Mouse (Mus musculus): ENCODE measurements at regions not wholly inside any gene's neighbourhood (a gene's known extent, or its start where the extent isn't known, plus 50 kb on each side); places are given as distances from the start of the nearest gene placed in this dataset.
A peak's percentile ranks its signal among the peaks of the same experiment; 100 is the strongest.

DNA sequence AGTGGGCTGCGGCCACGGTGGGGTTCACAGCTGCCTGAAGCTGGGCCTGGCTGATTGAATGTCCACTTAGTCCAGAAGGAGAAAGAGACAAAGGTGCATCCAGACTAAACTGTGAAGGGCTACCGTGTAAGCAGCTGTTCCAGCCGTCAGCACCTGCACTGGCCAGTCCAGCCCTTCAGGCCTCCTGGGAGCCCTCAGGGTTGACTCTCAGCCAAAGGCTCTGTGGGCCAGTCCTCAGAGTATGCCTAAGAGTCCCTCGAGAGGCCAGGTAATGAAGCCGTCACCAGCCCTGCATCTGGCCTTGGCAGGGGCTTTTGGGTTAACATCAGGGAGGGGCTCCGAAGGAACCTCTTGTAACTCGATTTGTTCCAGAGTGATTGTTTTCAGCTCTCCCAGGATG lies 187.4 kb downstream of the Gpd2 start:
- 0 out of 2 replicates have a peak, but pooled peaks have one; percentile 7 for ATAC-seq (replicated peaks; ENCODE audit: low FRiP score, low TSS enrichment, poor library complexity, severe bottlenecking)

DNA sequence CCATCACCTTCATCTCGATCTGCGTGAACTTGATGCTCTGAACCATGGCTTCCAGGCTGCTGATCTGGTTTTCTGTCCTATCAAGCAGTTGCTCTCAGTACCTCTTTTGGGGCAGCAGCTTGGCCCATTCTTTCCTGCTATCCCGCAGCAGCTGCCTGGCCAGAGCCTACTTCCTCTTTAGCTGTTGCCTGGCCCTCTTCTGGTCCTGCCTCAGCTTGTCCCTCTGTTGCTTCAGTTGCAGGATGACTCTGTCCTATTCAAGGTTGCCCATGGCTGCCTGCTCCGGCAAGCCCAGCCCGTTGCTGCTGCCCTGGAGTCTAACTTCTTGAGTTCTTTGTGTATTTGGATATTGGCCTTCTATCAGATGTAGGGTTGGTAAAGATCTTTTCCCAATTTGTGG lies 188.0 kb downstream of the Gpd2 start:
- ATAC-seq (replicated peaks; ENCODE audit: low FRiP score, low TSS enrichment, poor library complexity, severe bottlenecking) = no peak

DNA sequence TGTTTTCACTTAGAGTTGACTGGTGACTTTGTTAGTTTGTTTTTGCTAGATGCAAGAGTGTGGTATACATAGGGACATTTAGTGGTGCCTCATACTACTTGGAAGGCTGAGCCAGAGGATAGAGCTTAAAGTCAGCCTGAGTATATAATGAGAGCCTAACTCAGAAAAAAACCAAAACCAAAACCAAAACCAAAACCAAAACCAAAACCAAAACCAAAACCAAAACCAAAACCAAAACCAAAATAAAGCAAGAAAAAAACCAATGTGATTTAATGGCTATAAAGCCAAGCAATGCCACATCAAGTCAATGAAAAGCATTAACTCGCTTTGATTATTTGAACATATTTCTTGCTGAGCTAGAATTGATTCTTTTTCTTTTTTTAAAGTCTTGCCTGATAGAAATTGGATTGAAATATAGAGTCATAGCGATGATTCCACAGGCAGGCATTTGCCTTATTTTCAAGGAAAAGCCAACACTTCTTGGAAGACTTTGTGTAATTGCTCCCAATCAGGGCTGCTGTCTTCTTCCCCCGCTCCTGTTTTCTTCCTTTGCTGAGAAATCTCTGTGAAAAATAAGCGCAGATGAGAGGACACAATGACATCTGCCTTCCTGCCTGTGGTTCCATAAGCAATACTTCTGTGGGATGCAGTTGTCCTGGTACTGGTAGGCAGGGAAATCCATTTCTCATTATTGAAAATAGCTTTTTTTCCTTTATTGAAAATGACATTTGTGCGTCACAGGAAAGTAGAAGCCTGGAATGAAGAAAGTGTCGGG lies 213.7 kb downstream of the Gpd2 start:
- ATAC-seq (replicated peaks; ENCODE audit: low FRiP score, low TSS enrichment, poor library complexity, severe bottlenecking) = no peak

DNA sequence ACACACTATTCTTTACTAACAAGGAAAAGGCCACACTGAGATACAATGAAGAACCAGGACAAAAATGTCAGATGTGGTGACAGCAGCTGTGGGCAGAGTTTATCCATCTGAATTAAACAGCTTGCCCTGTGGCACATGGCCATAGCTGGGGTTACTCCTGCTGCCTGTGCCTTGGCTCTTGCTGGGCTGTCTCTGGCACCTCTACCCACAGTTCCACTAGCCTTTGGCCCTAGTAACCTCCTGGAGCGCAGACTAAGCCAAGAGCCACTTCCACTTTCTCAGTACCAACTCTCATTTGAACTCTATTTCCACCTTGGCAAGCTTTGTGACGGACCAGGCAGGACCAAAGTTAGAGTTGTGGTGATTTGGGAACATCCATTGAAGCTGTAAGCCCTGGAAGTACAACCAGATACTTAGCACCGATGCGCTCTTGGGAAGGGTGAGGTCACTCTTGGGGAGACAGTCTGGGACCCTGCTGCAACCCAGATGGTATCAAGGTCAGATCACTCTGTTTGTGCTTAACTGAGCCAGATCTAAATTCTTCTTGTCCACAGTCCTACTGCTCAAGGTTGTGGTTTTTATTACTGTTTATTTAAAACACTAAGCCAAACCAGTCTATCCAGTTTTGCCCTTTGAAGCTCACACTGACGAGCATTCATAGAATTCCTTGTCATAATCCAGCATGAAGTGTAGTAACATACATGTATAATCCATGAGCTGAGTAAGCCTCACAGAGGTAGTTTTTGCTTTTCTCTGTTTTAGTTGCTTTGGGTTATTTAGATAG lies 216.7 kb downstream of the Gpd2 start:
- no peak for ATAC-seq (replicated peaks; ENCODE audit: low FRiP score, low TSS enrichment, poor library complexity, severe bottlenecking)

DNA sequence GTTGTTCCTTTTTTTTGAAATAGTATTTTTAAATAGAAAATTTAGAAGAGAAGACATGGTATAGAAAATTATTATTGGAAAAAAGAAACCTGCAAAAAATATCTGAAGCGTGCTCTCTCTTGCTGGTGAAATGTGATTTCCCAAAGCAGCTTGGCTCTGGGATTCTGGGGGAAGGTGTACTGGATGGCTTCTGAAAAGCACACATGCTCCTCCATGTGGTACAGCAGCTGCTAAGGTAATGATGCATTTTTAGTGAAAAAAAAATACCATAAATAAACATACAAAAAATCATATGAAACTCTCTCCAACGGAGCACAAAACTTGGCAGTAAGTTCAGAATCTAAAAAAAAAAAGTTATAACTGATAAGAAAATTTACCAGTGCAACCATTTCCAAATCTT lies 222.5 kb downstream of the Gpd2 start:
- no peak for ATAC-seq (replicated peaks; ENCODE audit: low FRiP score, low TSS enrichment, poor library complexity, severe bottlenecking)

DNA sequence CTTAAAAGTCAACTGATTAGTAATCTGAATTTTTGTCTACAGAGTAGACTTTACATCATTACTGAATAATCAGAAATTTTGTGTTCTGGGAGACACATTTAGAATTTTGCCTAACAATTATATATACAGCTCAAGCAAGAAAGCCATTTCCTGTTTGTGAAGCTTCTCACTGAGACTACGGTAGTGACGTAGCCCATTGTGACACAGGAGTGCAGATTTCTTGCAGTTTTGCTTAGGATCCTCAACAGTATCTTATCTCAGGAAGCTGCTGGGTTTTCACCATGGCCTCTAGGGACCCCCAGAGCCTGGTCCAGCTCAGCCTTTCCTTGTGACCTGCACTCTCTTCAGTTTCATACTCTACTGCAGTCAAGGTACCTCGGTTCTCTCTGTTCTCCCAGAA lies 236.4 kb downstream of the Gpd2 start:
- ATAC-seq (replicated peaks; ENCODE audit: low FRiP score, low TSS enrichment, poor library complexity, severe bottlenecking) = no peak

DNA sequence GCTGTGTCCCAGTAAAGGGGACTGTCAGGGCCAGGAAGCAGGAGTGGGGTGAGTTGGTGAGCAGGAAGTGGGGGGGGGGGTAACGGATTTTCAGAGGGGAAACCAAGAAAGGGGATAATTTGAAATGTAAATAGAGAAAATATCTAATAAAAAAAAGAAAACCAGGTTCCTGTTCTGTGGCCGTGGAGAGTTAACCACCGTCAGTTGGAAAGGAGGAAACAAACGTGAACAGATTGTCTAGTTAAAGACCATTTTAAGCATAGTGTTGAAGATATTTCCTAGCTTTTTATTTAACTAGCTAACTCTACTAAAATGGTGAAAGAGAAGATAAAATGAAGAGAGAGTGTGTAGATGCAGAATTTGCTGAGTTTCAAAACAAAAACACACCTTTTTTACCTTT lies 254.7 kb downstream of the Gpd2 start:
- no peak for ATAC-seq (replicated peaks; ENCODE audit: low FRiP score, low TSS enrichment, poor library complexity, severe bottlenecking)

DNA sequence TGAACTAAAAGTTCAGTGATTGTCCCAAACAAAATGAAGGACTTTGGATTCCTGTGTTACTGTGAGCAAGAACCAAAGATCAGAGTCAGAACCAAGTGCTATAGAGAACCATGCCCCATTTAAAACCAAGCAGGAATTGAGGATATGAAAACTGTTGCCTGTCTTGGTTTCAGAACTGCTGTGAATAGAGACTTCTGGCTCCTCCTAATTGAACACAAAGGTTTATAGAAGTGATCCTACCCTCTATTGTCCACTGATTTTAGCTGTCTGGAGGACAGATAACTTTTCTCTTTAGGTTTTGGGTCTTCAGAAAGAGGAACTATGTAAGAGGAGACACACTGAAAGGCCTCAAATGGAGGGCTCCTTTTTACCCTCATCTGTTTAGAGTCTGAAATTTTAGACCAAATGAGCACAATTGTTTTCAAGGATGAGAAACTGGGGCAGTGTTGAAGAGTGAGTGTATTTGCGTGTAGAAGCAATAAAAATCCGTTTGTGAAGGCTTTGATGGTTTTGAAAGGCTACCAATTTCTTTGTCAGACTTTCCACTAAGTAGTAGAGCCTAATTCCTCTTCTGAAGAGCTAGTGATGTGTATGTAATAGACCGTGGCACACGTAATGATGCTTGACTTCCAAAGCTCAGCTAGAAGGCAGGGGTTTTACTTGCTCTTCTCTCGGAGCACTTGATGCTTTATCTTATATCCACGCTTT lies 255.6 kb downstream of the Gpd2 start:
- ATAC-seq (replicated peaks; ENCODE audit: low FRiP score, low TSS enrichment, poor library complexity, severe bottlenecking) = no peak

DNA sequence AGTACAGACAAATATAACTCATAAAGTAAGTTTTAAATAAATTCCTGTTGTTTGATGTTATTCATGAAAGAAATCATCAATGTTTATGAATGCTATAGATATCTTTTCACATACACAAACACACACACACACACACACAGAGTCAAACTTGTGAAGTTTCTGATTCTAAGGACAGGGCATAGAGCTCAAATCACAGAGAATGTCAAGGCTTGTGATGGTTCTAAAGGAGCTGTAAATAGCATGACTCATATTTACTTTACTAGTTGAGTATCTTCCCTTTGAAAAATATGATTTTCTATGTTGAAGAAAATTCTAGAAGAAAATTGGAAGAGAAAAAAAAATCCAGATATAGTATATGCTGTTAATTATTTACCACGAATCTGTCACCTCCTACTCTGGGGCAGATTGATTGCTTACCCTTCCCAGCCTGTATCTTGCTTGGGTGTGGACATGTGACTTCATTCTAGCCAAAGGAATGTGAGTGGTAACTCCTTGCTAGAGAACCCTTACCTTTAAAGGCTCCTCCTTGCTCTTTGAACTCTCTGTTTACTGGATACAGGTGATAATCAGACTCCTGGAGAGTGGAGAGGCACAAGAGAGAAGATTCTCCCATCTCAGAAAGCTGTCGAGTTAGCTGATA lies 259.0 kb downstream of the Gpd2 start:
- no peak for ATAC-seq (replicated peaks; ENCODE audit: low FRiP score, low TSS enrichment, poor library complexity, severe bottlenecking)

DNA sequence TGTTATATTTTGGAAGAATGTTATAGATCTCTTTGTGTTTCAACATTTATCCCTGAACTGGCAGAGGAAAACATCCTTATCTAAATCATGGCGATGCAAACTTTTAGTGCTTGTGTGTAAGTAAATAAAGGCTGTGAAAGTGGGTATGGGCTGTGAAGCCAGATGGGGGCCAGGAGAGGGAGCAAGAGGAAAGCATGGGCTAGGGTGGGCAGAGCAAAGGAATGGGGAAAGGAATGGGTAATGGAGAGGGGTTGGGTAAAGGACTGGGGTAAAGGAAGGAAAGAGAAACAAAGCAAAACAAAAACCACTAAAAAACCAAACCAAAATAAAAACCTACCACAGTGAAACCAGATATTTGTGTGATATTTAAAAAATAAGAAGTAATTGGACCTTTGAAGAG lies 260.5 kb downstream of the Gpd2 start:
- ATAC-seq (replicated peaks; ENCODE audit: low FRiP score, low TSS enrichment, poor library complexity, severe bottlenecking) = no peak

DNA sequence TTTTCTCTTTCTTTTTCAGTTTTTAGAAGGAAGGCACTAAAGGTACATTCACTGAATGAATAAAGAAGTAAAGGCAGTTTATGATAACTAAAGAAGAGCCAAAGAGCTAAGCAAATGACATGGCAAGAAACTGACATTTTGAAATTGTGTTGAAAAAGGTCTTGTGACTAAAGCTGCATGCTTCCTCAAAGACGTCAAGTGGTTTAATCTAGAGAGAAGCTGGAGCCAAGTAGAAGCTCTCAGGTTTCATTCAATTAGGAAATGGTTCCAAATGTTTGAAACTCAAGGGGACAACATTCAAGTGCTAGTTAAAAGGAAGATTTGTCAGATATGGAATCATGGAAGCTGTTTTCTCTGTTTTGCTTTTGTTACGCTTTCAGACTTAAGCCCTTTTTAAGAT lies 267.2 kb downstream of the Gpd2 start:
- no peak for ATAC-seq (replicated peaks; ENCODE audit: low FRiP score, low TSS enrichment, poor library complexity, severe bottlenecking)

DNA sequence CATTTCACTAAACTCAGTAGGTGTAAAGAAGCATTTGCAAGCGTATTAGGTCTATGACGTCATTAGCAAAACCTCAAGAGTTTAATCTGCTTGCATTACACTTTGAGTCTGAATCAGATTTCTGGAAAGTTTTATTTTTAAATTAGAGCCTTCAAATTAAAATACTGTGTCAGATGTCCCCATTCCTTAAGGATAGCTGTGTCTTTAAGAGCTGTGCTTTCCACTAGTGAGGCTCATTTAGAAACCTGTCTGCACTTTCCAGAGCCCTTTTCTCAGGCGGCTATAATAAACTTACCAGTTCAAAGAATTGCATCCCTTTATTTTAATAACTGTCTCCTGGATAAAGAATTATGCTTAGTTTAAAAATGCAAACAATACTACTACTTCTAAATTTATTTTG lies 285.0 kb downstream of the Gpd2 start:
- no peak for ATAC-seq (replicated peaks; ENCODE audit: low FRiP score, low TSS enrichment, poor library complexity, severe bottlenecking)

DNA sequence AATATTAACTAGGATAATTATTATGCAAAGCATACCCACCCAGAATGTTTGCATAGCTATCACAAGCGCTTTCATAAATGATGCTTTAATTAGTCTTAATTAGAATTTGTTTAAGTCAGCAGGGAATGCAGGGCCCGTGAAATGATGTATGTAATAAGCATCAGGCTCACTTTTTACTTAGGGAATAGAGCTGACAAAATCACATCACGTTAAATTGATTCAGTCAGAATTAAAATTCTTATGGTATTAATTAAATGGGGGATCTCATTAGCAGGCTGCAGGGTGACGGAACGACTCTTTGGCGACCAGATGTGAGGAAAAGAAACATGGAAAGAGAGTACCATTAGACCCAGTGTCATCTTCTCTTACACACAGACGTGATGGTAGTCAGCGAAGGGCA lies 285.5 kb downstream of the Gpd2 start:
- no peak for ATAC-seq (replicated peaks; ENCODE audit: low FRiP score, low TSS enrichment, poor library complexity, severe bottlenecking)

DNA sequence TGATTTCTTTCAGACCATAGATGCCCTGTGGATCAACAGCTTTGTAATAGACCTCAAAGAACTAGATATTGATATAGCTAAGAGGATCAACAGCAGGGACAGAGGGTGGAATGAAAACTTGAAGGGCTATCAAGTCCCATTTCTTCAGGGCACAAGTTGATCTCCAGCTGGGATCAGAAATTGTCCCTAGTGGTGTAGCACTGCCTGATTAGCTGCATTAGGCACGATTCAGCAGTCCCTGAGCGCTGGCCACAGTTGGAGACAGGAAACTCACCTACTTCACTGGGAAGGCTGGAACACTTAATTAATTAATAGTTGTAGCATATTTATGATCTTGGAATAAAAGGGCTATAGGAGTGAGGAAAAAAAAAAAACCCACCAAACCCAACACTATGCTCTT lies 290.5 kb downstream of the Gpd2 start:
- no peak for ATAC-seq (replicated peaks; ENCODE audit: low FRiP score, low TSS enrichment, poor library complexity, severe bottlenecking)

DNA sequence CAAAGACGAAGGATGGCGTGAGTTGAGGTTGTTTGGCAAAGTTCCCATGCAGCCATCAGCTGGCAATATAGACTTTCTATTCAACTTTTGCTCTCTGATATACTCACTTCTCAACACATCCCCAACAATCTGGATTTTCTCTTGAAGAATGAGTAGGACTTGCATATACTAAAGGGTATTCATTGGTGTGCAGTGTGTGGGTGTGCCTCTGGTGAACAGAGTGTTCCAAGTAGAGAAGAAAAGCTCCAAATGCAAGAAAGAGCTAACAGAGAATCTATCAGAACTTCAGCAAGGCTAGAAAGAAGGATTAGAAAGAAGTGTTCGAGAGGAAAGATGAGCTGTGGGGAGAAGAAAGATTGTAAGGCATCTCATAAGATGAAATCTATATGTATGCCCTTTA lies 302.4 kb downstream of the Gpd2 start:
- no peak for ATAC-seq (replicated peaks; ENCODE audit: low FRiP score, low TSS enrichment, poor library complexity, severe bottlenecking)

DNA sequence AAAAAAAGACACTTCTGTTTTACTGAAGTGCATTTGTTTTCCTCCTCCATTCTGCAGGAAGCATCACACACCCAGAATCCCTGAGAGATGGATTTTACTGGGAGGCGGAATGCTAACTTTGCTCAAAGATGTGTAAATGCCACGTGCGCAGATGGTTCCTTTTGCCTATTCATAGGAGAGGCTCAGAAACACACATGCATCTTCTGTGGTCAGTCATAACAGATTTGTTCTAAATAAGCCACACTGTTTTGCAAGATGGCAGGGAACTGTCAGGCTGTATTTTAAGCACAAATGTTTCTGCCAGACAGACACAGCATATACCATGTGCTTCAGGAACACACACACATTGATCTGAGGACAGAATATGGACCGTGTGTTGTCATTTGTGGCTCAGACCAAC lies 327.8 kb downstream of the Gpd2 start:
- no peak for ATAC-seq (replicated peaks; ENCODE audit: low FRiP score, low TSS enrichment, poor library complexity, severe bottlenecking)

DNA sequence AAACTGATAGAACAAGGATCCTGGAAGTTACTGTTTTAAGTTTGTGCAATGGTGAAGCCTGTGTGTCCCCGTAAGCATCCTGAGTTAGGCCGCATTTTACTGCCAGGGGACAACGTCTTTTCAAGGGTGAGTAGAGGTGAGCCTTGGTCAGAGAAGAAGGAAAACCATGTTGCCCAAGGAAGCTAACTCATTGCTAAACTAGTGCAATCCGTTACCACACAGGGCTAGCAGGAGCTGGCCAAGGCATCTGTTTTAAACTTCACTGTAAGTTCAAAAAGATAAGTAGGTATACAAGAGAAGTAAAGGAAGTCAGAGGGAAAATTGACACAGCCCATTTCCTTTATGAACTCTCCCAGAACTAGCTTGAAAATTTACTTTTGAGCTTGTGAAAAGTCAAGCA lies 328.7 kb downstream of the Gpd2 start:
- no peak for ATAC-seq (replicated peaks; ENCODE audit: low FRiP score, low TSS enrichment, poor library complexity, severe bottlenecking)

DNA sequence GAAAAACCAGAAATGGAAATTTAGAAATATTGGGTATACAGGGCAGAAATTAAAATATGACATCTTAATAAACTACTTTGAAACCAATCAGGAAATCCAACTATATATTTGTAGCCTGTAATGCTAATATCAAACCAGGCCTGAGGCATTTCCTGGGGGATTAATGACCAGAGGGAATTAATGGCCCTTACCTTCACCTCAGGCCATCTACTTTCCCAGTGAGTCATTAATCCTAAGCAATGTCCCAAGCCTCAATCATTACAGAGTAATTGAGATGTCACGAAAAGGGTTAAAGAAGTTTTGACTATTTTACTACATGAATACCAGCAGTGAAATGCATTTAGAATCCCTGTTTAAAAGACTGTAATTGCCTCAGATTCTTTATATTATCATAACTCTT lies 329.7 kb downstream of the Gpd2 start:
- no peak for ATAC-seq (replicated peaks; ENCODE audit: low FRiP score, low TSS enrichment, poor library complexity, severe bottlenecking)

DNA sequence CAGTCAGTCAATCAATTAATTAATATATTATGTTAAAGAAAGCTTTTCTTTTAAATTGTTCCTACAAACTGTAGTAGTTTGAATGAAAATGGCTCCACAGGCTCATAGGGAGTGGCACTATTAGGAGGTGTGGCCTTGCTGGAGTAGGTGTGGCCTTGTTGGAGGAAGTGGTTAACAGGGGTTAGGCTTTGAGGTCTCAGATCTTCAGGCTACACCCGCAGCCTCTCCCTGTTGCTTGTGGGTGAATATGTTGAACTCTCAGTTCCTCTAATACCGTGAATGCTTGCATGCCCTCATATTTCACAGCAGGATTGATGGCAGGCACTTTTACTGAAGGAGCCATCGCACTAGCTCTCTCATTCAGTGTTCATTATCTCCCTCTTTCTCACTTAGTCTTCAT lies 349.6 kb downstream of the Gpd2 start:
- no peak for ATAC-seq (replicated peaks; ENCODE audit: low FRiP score, low TSS enrichment, poor library complexity, severe bottlenecking)

DNA sequence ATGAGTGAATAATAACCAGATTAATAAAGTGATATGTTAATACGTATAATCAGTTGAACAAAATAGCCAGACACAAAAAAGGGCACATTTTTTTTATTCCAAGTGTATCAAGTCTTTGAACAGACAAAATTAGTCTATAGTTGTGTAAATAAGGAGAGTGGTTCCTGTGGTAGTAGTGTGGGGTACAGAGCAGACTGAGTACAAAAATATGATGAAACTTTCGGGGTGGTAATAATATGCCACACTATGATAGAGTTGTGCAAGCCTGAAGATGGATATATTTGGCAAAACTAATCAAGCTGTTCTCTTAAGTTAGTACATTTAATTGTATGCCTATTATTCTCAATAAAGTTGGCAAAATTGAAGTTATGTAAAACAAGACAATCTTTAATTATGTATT lies 356.1 kb downstream of the Gpd2 start:
- no peak for ATAC-seq (replicated peaks; ENCODE audit: low FRiP score, low TSS enrichment, poor library complexity, severe bottlenecking)

All from megakaryocyte-erythroid progenitor cell, adult 5-6 weeks (primary cell).